Mouse (Mus musculus) small intestine, adult 2 months (tissue): ENCODE measurements around the gene Ccdc107.

Experiments
- CTCF ChIP-seq: fragments of 200-500 bp; IDR thresholded peaks from 2 replicates; pipeline ENCODE4 v1.5.1; 2012; ENCODE audit warnings: low read depth, mild to moderate bottlenecking, control low read depth, inconsistent platforms, low read length, moderate library complexity, mixed read lengths; ENCODE audit not compliant: insufficient replicate concordance, insufficient read length; ENCODE audit errors: extremely low read depth
- POLR2A ChIP-seq: fragments of 200-500 bp; IDR thresholded peaks from 2 replicates; pipeline ENCODE4 v1.6.1; 2012; ENCODE audit warnings: low read depth, mild to moderate bottlenecking, control low read depth, inconsistent platforms, low read length, moderate library complexity

DNA sequence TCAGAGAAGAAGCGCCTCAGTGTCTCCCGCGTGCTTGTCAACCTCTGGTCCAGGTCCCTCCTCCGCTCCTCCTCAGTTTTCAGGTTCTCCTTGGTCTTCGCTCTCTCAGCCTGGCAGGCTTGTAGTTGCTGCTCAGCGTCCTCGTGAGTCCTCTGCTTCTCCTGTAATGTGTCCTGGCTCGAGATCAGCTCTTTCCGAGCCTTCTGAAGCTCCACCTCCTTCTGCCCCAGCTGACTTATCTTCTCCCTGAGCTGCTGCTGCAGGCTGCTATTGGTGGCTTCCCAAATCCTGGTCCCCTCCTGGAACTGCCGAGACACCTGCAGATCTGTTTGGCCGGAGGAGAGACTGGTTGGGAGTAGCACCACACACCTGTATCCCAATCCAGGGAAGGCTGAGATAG is 40.4 kb upstream of the Ccdc107 start:
- no peak for TF ChIP-seq POLR2A
- no peak for TF ChIP-seq CTCF
